Mouse (Mus musculus): Measurements from ENCODE around the gene Tmem150b.

DNA sequence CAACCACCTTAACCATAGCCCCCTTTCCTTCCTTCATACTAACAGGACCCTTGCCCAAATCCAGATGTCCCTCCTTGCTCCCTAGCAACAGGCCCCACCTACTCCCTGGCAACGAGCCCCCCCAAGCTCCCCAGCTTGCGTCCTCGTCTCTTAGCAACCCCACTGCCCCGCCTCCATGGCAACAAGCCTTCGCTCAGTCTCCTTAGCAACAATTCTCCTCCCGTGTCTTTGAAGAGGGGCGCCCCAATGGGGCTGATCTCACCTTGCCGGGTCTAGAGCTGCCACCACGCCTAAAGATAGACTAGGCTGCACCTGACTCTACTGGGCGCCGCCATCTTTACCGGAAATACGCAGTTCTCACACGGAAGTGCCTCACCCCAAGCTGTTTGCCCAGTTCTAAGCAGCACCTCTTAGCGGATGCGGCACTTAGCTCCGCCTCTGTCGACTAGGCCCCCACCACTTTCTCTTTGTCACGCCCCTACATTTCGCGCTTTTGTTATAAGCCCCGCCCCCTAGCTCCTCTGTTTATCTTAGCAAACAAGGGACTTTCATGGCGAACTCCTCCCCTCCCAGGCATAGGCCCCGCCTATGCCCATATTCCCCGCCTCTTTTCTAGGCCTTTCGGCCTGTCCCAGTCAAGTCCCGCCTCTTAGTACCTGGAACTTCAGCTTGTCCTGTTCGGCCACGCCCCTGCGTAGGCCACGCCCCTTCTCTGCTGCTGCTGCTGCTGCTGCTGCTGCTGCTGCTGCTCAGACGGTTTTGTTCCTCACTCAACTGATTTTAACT lies 40.2 kb downstream of the Tmem150b start, which contains the start of gene Hspbp1:
- TF ChIP-seq POLR2A (IDR thresholded peaks at IDR 0.05; ENCODE audit: borderline replicate concordance, low read depth, low read length) = no peak
- no peak for TF ChIP-seq CTCF (IDR thresholded peaks at IDR 0.05; ENCODE audit: low read depth, low read length)

Data from bone marrow macrophage, adult 2 months (primary cell).